Mouse (Mus musculus): ENCODE results near the gene Wasf3. TPM values are rescaled to one million over a fixed set of nuclear protein-coding genes. Genes with fewer than 3 reads are reported as not detected.
"Not testable (repeated sequence)": the region's sequence is repeated elsewhere in the genome, so short reads cannot be mapped to it uniquely, and the experiment has no call there.

Gene Wasf3
- total RNA-seq, 4 experiments from 2014 or later = 23.8 to 26.9 (median 25.3) TPM

GRCm38 (mm10) chr5:146401012-146401411 lies 16.2 kb downstream of the Wasf3 start:
- DNase-seq = not testable (repeated sequence)

GRCm38 (mm10) chr5:146402311-146402710 lies 17.5 kb downstream of the Wasf3 start:
- DNase-seq = no peak

- no peak for DNase-seq
These were observed 19.1 kb downstream of the Wasf3 start for GRCm38 (mm10) chr5:146403923-146404322.

GRCm38 (mm10) chr5:146406133-146406532 lies 21.3 kb downstream of the Wasf3 start:
- DNase-seq = no peak

GRCm38 (mm10) chr5:146407791-146408190 lies 23.0 kb downstream of the Wasf3 start:
- no peak for DNase-seq

GRCm38 (mm10) chr5:146408604-146409003 lies 23.8 kb downstream of the Wasf3 start:
- DNase-seq = no peak

- DNase-seq = no peak
These were observed 26.0 kb downstream of the Wasf3 start for GRCm38 (mm10) chr5:146410821-146411220.

- DNase-seq = peak; percentile 74
These were observed 28.1 kb downstream of the Wasf3 start for GRCm38 (mm10) chr5:146412743-146413430.

GRCm38 (mm10) chr5:146414611-146415010 lies 29.8 kb downstream of the Wasf3 start:
- DNase-seq = no peak

GRCm38 (mm10) chr5:146415218-146415617 lies 30.4 kb downstream of the Wasf3 start:
- no peak for DNase-seq

GRCm38 (mm10) chr5:146416331-146417110 lies 31.7 kb downstream of the Wasf3 start:
- no peak for DNase-seq

GRCm38 (mm10) chr5:146418092-146418491 lies 33.3 kb downstream of the Wasf3 start:
- DNase-seq = no peak

GRCm38 (mm10) chr5:146420081-146420480 lies 35.3 kb downstream of the Wasf3 start:
- no peak for DNase-seq

GRCm38 (mm10) chr5:146424711-146425326 lies 40.0 kb downstream of the Wasf3 start:
- DNase-seq = no peak

- DNase-seq = no peak
These were observed 40.9 kb downstream of the Wasf3 start for GRCm38 (mm10) chr5:146425656-146426055.

GRCm38 (mm10) chr5:146428109-146428508 lies 43.3 kb downstream of the Wasf3 start:
- DNase-seq = no peak

- DNase-seq = no peak
These were observed 47.0 kb downstream of the Wasf3 start for GRCm38 (mm10) chr5:146431821-146432220.

- DNase-seq = no peak
These were observed 47.7 kb downstream of the Wasf3 start for GRCm38 (mm10) chr5:146432476-146432875.

GRCm38 (mm10) chr5:146435316-146435715 lies 50.5 kb downstream of the Wasf3 start:
- no peak for DNase-seq

- no peak for DNase-seq
These were observed 52.0 kb downstream of the Wasf3 start for GRCm38 (mm10) chr5:146436796-146437195.

- DNase-seq = no peak
These were observed 54.5 kb downstream of the Wasf3 start for GRCm38 (mm10) chr5:146439152-146439781.

- DNase-seq = no peak
These were observed 55.5 kb downstream of the Wasf3 start for GRCm38 (mm10) chr5:146440273-146440672.

GRCm38 (mm10) chr5:146442767-146443166 lies 58.0 kb downstream of the Wasf3 start:
- DNase-seq = no peak
